25 mouse cellular contexts compared by ENCODE assay signal in the genomic region with DNA sequence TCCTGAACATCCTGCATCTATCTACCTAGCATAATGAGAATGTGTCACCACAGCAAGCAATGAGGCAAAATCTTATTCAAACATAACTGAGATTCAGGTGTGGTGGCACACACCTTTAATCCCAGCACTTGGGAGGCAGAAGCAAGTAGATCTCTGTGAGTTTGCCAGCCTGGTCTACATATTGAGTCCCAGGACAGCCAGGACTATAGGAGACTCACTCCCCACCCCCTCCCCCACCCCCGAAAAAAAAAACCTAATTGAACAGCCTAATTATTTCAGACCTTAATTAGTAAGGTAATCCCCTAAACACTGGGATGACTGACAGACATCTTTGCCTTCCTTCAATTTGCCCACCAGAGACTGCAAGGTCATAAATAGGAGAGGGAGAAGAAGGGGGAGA. TPM values are rescaled to one million over a fixed set of nuclear protein-coding genes. Genes with fewer than 3 reads are reported as not detected.
DNase-seq lines count a peak whose midpoint lies in the region; ATAC-seq lines count a peak whose summit lies in the region.
"Had no signal": no experiment of that assay in that cellular context is flagged by ENCODE, and none has a peak within 500 bp of the region (broad histone marks: within the 10 kb centered on the region; RNA-seq: fewer than 3 reads in every experiment).

No protein-coding gene starts in this region.

- no peaks in the 10 kb centered on the region for H3K9me3 ChIP-seq in forebrain, embryonic 11.5 days (ENCODE audit: control insufficient read depth, low read length)
- H3K9me3 ChIP-seq in forebrain, embryonic 10.5 days = no peaks in the 10 kb centered on the region
- no peaks in the 10 kb centered on the region for H3K9me3 ChIP-seq in liver, embryonic 15.5 days (replicated peaks)
- H3K9me3 ChIP-seq in liver, embryonic 16.5 days (replicated peaks; ENCODE audit: control insufficient read depth, low read length) = no peaks in the 10 kb centered on the region
- H3K9me3 ChIP-seq: embryonic facial prominence, embryonic 12.5 days; embryonic facial prominence, embryonic 15.5 days; forebrain, embryonic 13.5 days; G1E; heart, embryonic 15.5 days; hindbrain, embryonic 10.5 days; hindbrain, embryonic 13.5 days had no signal

- no peak overlapping the region for H3K4me2 ChIP-seq in forebrain, embryonic 11.5 days (ENCODE audit: low read depth, low read length, severe bottlenecking)
- peak overlapping the region; percentile 78; the same call in 1 of the 2 replicates for H3K4me2 ChIP-seq in liver, embryonic 15.5 days
- no peak overlapping the region for H3K4me2 ChIP-seq in liver, embryonic 16.5 days (ENCODE audit: low read depth, low read length)

- H3K36me3 ChIP-seq in forebrain, embryonic 11.5 days (ENCODE audit: control insufficient read depth, insufficient read depth, low read length) = no peaks in the 10 kb centered on the region
- no peaks in the 10 kb centered on the region for H3K36me3 ChIP-seq in forebrain, embryonic 10.5 days (replicated peaks)
- H3K36me3 ChIP-seq in liver, embryonic 15.5 days (replicated peaks) = no peaks in the 10 kb centered on the region
- H3K36me3 ChIP-seq in liver, embryonic 16.5 days (ENCODE audit: control insufficient read depth, insufficient read depth) = no peaks in the 10 kb centered on the region
- H3K36me3 ChIP-seq: embryonic facial prominence, embryonic 12.5 days; embryonic facial prominence, embryonic 15.5 days; G1E; heart, embryonic 12.5 days; heart, embryonic 15.5 days; hindbrain, embryonic 10.5 days; hindbrain, embryonic 13.5 days had no signal

- 25% methylated on average over 1 of the region's 1 CpGs for WGBS in forebrain, embryonic 11.5 days
- WGBS in forebrain, embryonic 10.5 days = 24% methylated on average over 1 of the region's 1 CpGs
- 23% methylated on average over 1 of the region's 1 CpGs for WGBS in liver, embryonic 15.5 days (ENCODE audit: insufficient replicate concordance)
- 14% methylated on average over 1 of the region's 1 CpGs for WGBS in liver, embryonic 16.5 days (ENCODE audit: insufficient replicate concordance)

- ATAC-seq in forebrain, embryonic 11.5 days (replicated peaks; ENCODE audit: low FRiP score) = peak; percentile 29; the same call in 1 of the 2 replicates
- ATAC-seq in liver, embryonic 15.5 days (ENCODE audit: insufficient read depth) = no peak
- no peak for ATAC-seq in liver, embryonic 16.5 days (ENCODE audit: low read depth)
- ATAC-seq: forebrain, embryonic 13.5 days; forebrain, embryonic 16.5 days; hindbrain, embryonic 16.5 days; Patski had no signal

- H3K27ac ChIP-seq in forebrain, embryonic 11.5 days (ENCODE audit: low read depth, low read length) = no peak overlapping the region
- H3K27ac ChIP-seq in forebrain, embryonic 10.5 days = no peak overlapping the region
- H3K27ac ChIP-seq in liver, embryonic 15.5 days (replicated peaks) = no peak overlapping the region
- no peak overlapping the region for H3K27ac ChIP-seq in liver, embryonic 16.5 days (ENCODE audit: low read length)
- H3K27ac ChIP-seq: embryonic facial prominence, embryonic 12.5 days; embryonic facial prominence, embryonic 15.5 days; forebrain, embryonic 13.5 days; heart, embryonic 15.5 days; hindbrain, embryonic 10.5 days; hindbrain, embryonic 13.5 days had no signal

- peaks cover 18% of the 10 kb centered on the region for H3K27me3 ChIP-seq in forebrain, embryonic 11.5 days (ENCODE audit: control insufficient read depth, insufficient read depth, low read length)
- H3K27me3 ChIP-seq in forebrain, embryonic 10.5 days (ENCODE audit: poor library complexity, severe bottlenecking) = peaks cover 67% of the 10 kb centered on the region
- H3K27me3 ChIP-seq in liver, embryonic 15.5 days = peaks cover 28% of the 10 kb centered on the region
- H3K27me3 ChIP-seq in liver, embryonic 16.5 days (ENCODE audit: control insufficient read depth, insufficient read depth, low read depth, low read length) = peaks cover 20% of the 10 kb centered on the region
- H3K27me3 ChIP-seq: heart, embryonic 15.5 days had no signal

- H3K4me3 ChIP-seq in forebrain, embryonic 11.5 days (ENCODE audit: low read depth, low read length) = no peak overlapping the region
- H3K4me3 ChIP-seq in forebrain, embryonic 10.5 days = no peak overlapping the region
- no peak overlapping the region for H3K4me3 ChIP-seq in liver, embryonic 15.5 days (replicated peaks)
- 0 out of 2 replicates have a peak overlapping the region, but pooled peaks have one; percentile 62 for H3K4me3 ChIP-seq in liver, embryonic 16.5 days (ENCODE audit: low read depth, low read length)
- H3K4me3 ChIP-seq: embryonic facial prominence, embryonic 12.5 days; embryonic facial prominence, embryonic 15.5 days; forebrain, embryonic 13.5 days; hindbrain, embryonic 13.5 days had no signal

- H3K9ac ChIP-seq in forebrain, embryonic 11.5 days (ENCODE audit: low read length) = no peak overlapping the region
- H3K9ac ChIP-seq in liver, embryonic 15.5 days = no peak overlapping the region
- H3K9ac ChIP-seq in liver, embryonic 16.5 days (ENCODE audit: low read depth, low read length) = no peak overlapping the region
- H3K9ac ChIP-seq: embryonic facial prominence, embryonic 12.5 days; embryonic facial prominence, embryonic 15.5 days; forebrain, embryonic 13.5 days; heart, embryonic 15.5 days; hindbrain, embryonic 13.5 days had no signal

- H3K4me1 ChIP-seq in forebrain, embryonic 11.5 days (replicated peaks; ENCODE audit: control insufficient read depth, insufficient read depth, low read length) = peaks cover 15% of the 10 kb centered on the region; the same call in 1 of the 2 replicates
- peaks cover 25% of the 10 kb centered on the region for H3K4me1 ChIP-seq in forebrain, embryonic 10.5 days
- peaks cover 6% of the 10 kb centered on the region for H3K4me1 ChIP-seq in liver, embryonic 15.5 days (replicated peaks)
- H3K4me1 ChIP-seq in liver, embryonic 16.5 days (ENCODE audit: control insufficient read depth, low read depth, low read length) = peaks cover 3% of the 10 kb centered on the region

- DNase-seq in forebrain, embryonic 11.5 days (ENCODE audit: low spot score) = peak; percentile 52
- no peak for DNase-seq in forebrain, embryonic 10.5 days (ENCODE audit: extremely low spot score, low spot score)
- no peak for DNase-seq in liver
- no peak for DNase-seq in right cerebral cortex, postnatal 25 days
- DNase-seq: adrenal gland, postnatal 36 days; cerebellum, adult 11 months; cerebellum, adult 2 months; cerebellum, postnatal 25 days; gastrocnemius, postnatal 10 days; gastrocnemius, postnatal 36 days; heart, postnatal 10 days; heart, postnatal 36 days had no signal

RNA-seq across cellular contexts. Expression of gene Pfkfb3, which starts 2.2 kb away (rescaled TPM):
- 14.1 and 18.4 TPM in 2 replicates for polyA plus RNA-seq in forebrain, embryonic 11.5 days (2014; fragmentation: Nextera tagmentation; extraction: Ambion mirVana)
- polyA plus RNA-seq in forebrain, embryonic 10.5 days (2016; fragmentation: Nextera tagmentation; extraction: Ambion mirVana) = 15.5 and 17.0 TPM in 2 replicates
- 4.6 and 5.8 TPM in 2 replicates for polyA plus RNA-seq in liver, embryonic 15.5 days (2015; fragmentation: Nextera tagmentation; extraction: Ambion mirVana)
- polyA plus RNA-seq in liver, embryonic 16.5 days (2015; fragmentation: Nextera tagmentation; extraction: Ambion mirVana) = 5.8 and 6.1 TPM in 2 replicates
- polyA plus RNA-seq: G1E had no signal

RNA-seq across cellular contexts. Expression of gene Rbm17, which starts 52.2 kb away (rescaled TPM):
- polyA plus RNA-seq in forebrain, embryonic 11.5 days (2014; fragmentation: Nextera tagmentation; extraction: Ambion mirVana) = 200 and 205 TPM in 2 replicates
- 203 and 213 TPM in 2 replicates for polyA plus RNA-seq in forebrain, embryonic 10.5 days (2016; fragmentation: Nextera tagmentation; extraction: Ambion mirVana)
- polyA plus RNA-seq in liver, embryonic 15.5 days (2015; fragmentation: Nextera tagmentation; extraction: Ambion mirVana) = 49.8 and 52.4 TPM in 2 replicates
- 43.9 and 48.7 TPM in 2 replicates for polyA plus RNA-seq in liver, embryonic 16.5 days (2015; fragmentation: Nextera tagmentation; extraction: Ambion mirVana)
